Mouse (Mus musculus) heart, postnatal 36 days (tissue): ENCODE measurements around the gene Wars2. TPM values are rescaled to one million over a fixed set of nuclear protein-coding genes. Genes with fewer than 3 reads are reported as not detected.

Source experiments
- DNase-seq, 2 experiments: peaks; one replicate each; pipeline ENCODE4 v3.0.0; 2021 to 2022
- intact Hi-C: fragments of 180-260 bp; cut with DNase I; formaldehyde crosslinking; loops from one replicate; pipeline ENCODE4 v1.15.1; 2025
- microRNA-seq, 2 experiments: library from miRNA; unstranded; fragments of <30 nt; microRNA quantifications; one replicate each; pipeline ENCODE4 v1.2.0; 2021; ENCODE audit warnings: borderline number of aligned reads in 2 of 2
- total RNA-seq, 2 experiments: library from RNA; stranded (reverse); gene quantifications; 2 replicates each; pipeline ENCODE4 v1.2.3; 2021

Gene Wars2
- total RNA-seq, 2 experiments from 2014 or later = 6.0 to 6.5 TPM

GRCm38 (mm10) chr3:99257586-99258577 lies 117.0 kb downstream of the Wars2 start:
- intact Hi-C loops = no loop called here
- no peak for DNase-seq

GRCm38 (mm10) chr3:99259741-99260270 lies 118.9 kb downstream of the Wars2 start:
- intact Hi-C loops = no loop called here

DNA sequence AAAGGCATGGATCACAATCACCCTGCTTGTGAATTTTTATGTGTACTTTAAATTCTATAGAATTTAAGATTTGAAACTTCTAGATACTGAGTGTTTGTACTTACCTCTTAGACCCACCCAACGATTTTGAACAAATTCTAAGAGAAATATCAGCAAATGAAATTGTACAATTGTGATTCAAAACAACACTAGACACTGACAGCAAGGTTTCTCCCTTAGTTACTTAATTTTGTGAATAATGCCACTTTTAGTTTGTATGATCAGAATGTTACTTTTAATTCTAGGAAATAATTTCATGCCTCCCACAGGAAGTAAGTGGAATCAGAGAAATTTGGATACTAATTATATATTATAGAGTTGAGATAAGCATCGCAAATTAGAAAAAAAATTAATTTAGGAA lies 119.5 kb downstream of the Wars2 start:
- DNase-seq = no peak
- intact Hi-C loops = no loop called here

More at GRCm38 (mm10) chr3:99259741-99260270, 118.9 kb downstream of the Wars2 start:
- no peak for DNase-seq

- intact Hi-C loops = no loop called here
- DNase-seq = no peak
Measured at GRCm38 (mm10) chr3:99261371-99261791, 120.5 kb downstream of the Wars2 start.

- intact Hi-C loops = no loop called here
- DNase-seq = no peak
Measured at GRCm38 (mm10) chr3:99261986-99262385, 121.1 kb downstream of the Wars2 start.

GRCm38 (mm10) chr3:99263471-99263903 lies 122.6 kb downstream of the Wars2 start:
- no peak for DNase-seq
- intact Hi-C loops = no loop called here

- no peak for DNase-seq
- intact Hi-C loops = no loop called here
Measured at GRCm38 (mm10) chr3:99264695-99265094, 123.8 kb downstream of the Wars2 start.

DNA sequence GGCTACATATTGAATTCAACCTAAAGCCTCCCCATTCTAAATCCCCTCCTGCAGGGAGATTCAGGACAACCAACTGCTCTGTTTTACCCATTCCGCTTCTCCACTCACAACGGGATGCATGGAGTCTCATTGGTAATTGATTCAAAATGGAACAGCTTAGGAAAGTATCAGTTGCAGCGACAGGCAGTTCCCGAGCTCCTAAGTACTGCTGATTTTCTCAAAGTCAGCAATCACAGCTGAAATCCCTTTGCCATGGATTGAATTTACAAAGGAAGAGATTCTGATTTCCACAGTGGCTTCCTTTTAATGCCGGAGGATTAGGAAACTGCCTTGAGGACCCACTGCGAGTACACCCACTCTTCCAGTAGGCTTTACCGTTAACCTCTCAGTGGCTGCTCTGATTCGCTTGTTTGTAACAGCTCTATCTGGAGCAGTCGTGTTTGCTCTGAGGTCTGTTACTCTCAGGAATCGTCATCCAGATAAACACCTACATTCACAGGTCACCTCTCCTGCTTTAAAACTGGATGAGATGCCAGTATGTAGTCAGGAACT lies 126.0 kb downstream of the Wars2 start:
- intact Hi-C loops = no loop called here

GRCm38 (mm10) chr3:99277973-99278580 lies 137.2 kb downstream of the Wars2 start:
- intact Hi-C loops = no loop called here
- no peak for DNase-seq

More for the DNA sequence above, 126.0 kb downstream of the Wars2 start:
- no peak for DNase-seq

- intact Hi-C loops = no loop called here
- no peak for DNase-seq
Measured at GRCm38 (mm10) chr3:99279718-99280117, 138.8 kb downstream of the Wars2 start.

- intact Hi-C loops = no loop called here
- DNase-seq = no peak
Measured at GRCm38 (mm10) chr3:99281453-99281852, 140.6 kb downstream of the Wars2 start.

- DNase-seq = no peak
- intact Hi-C loops = no loop called here
Measured at GRCm38 (mm10) chr3:99288302-99288701, 147.4 kb downstream of the Wars2 start.

Small RNA genes lying within 50 kb of the gene (microRNA-seq; reads per million reads assigned to microRNA genes)
- 0 reads per million in 2 experiments for gene Mir6481

Other genes with a start within 250 kb of the Wars2 start
- not detected for gene Hao2, start 247.8 kb upstream of the Wars2 start, total RNA-seq
- under 1 TPM; 0.41 to 0.53 TPM for gene Tbx15, start 99.3 kb downstream of the Wars2 start, total RNA-seq